1 mouse cellular context compared by ENCODE assay signal in genomic region chr7:110919721-110920120, GRCm38 (mm10).
TF ChIP-seq lines count a peak whose summit lies in the region.

No protein-coding gene starts in this region.

TF ChIP-seq in MEL, 35 proteins besides CTCF, POLR2A, EP300 and RAD21 (continued from another document):
- TF ChIP-seq ETS1 (IDR thresholded peaks at IDR 0.05; ENCODE audit: low read depth, low read length): peak; percentile 88
- TF ChIP-seq TAL1 (IDR thresholded peaks at IDR 0.05; ENCODE audit: low read length): no peak
